Mouse (Mus musculus): ENCODE data around the gene Tmem95.

- no peak for TF ChIP-seq CEBPB (IDR thresholded peaks at IDR 0.05; ENCODE audit: low read depth)
- TF ChIP-seq CTCF (IDR thresholded peaks at IDR 0.05; ENCODE audit: control insufficient read depth, insufficient read depth, insufficient read length): peak; percentile 55
- TF ChIP-seq MAX (IDR thresholded peaks at IDR 0.05): no peak
- TF ChIP-seq MYOD1 (IDR thresholded peaks at IDR 0.05; ENCODE audit: control insufficient read depth, insufficient read length, low read depth): no peak
- TF ChIP-seq USF1 (IDR thresholded peaks at IDR 0.05; ENCODE audit: low read depth): no peak
These were observed 2.7 kb upstream of the Tmem95 start for GRCm38 (mm10) chr11:69880506-69880852.
